Comparison of ENCODE assay signal across 9 mouse cellular contexts in the genomic region with DNA sequence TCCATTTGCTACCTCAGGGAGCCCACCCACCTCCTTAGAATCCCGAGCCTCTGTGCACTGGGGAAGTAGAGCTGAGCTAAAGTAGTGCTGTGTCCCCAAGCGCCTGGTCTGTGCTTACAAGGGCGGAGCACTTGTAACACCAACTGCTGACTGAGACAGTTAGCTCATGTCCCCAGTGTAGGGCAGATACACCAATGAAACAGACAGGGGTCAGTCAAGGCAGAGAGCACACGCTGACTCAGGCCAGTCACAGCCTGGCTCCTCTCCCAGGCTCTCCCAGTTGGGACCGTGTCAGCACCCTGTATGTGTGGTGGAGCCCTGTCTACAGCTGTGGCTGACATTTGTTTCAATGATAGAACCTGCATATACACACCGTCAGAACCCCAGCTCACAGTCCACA. TPM values are rescaled to one million over a fixed set of nuclear protein-coding genes. Genes with fewer than 3 reads are reported as not detected.
DNase-seq lines count a peak whose midpoint lies in the region; ATAC-seq and TF ChIP-seq lines count a peak whose summit lies in the region.
"Had no signal": no experiment of that assay in that cellular context is flagged by ENCODE, and none has a peak within 500 bp of the region (broad histone marks: within the 10 kb centered on the region; RNA-seq: fewer than 3 reads in every experiment).

No protein-coding gene starts in this region.

- H3K4me1 ChIP-seq in heart, embryonic 14.5 days (ENCODE audit: control insufficient read depth in 2 of 2, insufficient read depth in 2 of 2, low read length in 2 of 2), result peaks cover 52 to 76% of the 10 kb centered on the region in 2 experiments
- peaks cover 82% of the 10 kb centered on the region for H3K4me1 ChIP-seq in liver, embryonic 13.5 days (replicated peaks)
- no peaks in the 10 kb centered on the region for H3K4me1 ChIP-seq in forebrain, postnatal 0 days (ENCODE audit: insufficient read depth)

- H3K4me2 ChIP-seq in heart, embryonic 14.5 days (ENCODE audit: low read length), result no peak overlapping the region
- peak overlapping the region; percentile 55 for H3K4me2 ChIP-seq in liver, embryonic 13.5 days
- no peak overlapping the region for H3K4me2 ChIP-seq in forebrain, postnatal 0 days (ENCODE audit: low read depth)

- H3K27ac ChIP-seq in heart, embryonic 14.5 days (replicated peaks in 1 of 2; ENCODE audit: control insufficient read depth in 1 of 2, insufficient read depth in 1 of 2, low read depth in 2 of 2, low read length in 2 of 2), result peak overlapping the region; percentile 30 to 73
- H3K27ac ChIP-seq in liver, embryonic 13.5 days, result peak overlapping the region; percentile 97
- H3K27ac ChIP-seq in forebrain, postnatal 0 days (ENCODE audit: low read depth, low read length), result no peak overlapping the region

- H3K9me3 ChIP-seq in heart, embryonic 14.5 days (ENCODE audit: control insufficient read depth, low read length), result no peaks in the 10 kb centered on the region
- no peaks in the 10 kb centered on the region for H3K9me3 ChIP-seq in liver, embryonic 13.5 days (replicated peaks)
- H3K9me3 ChIP-seq in forebrain, postnatal 0 days (ENCODE audit: low read length), result no peaks in the 10 kb centered on the region

- no peak for TF ChIP-seq CTCF in forebrain, postnatal 0 days (IDR thresholded peaks at IDR 0.05; ENCODE audit: low read depth)

- no peaks in the 10 kb centered on the region for H3K27me3 ChIP-seq in heart, embryonic 14.5 days (ENCODE audit: control insufficient read depth, insufficient read depth, low read length)
- no peaks in the 10 kb centered on the region for H3K27me3 ChIP-seq in liver, embryonic 13.5 days
- H3K27me3 ChIP-seq in forebrain, postnatal 0 days (ENCODE audit: insufficient read depth, low read length), result no peaks in the 10 kb centered on the region

- peak; percentile 63 for DNase-seq in MEL-GATA-1-ER (ENCODE audit: extremely low read depth, low read depth)
- peak; percentile 42 for DNase-seq in brain, adult 2 months (ENCODE audit: low read depth, low spot score)
- DNase-seq in liver, embryonic 13.5 days, result no peak
- DNase-seq in testis, postnatal 14 days (ENCODE audit: low spot score), result no peak
- DNase-seq in ovary, postnatal 14 days (ENCODE audit: low spot score), result no peak
- DNase-seq in cerebellum, postnatal 36 days, result no peak
- DNase-seq in forebrain, postnatal 0 days, result no peak
- DNase-seq: thymus, postnatal 4 days had no signal

- H3K9ac ChIP-seq in heart, embryonic 14.5 days (ENCODE audit: low read length), result peak overlapping the region; percentile 14; the same call in 1 of the 2 replicates
- H3K9ac ChIP-seq in liver, embryonic 13.5 days, result peak overlapping the region; percentile 66
- no peak overlapping the region for H3K9ac ChIP-seq in forebrain, postnatal 0 days

- ATAC-seq in heart, embryonic 14.5 days (ENCODE audit: insufficient number of reproducible peaks, insufficient read depth, low FRiP score, low read depth), result peak; percentile 82
- peak; percentile 73 for ATAC-seq in liver, embryonic 13.5 days (ENCODE audit: low read depth)
- ATAC-seq in forebrain, postnatal 0 days, result no peak

- WGBS in heart, embryonic 14.5 days, result 18% methylated on average over 6 of the region's 6 CpGs
- WGBS in liver, embryonic 13.5 days (ENCODE audit: insufficient replicate concordance), result 27% methylated on average over 6 of the region's 6 CpGs
- 75% methylated on average over 6 of the region's 6 CpGs for WGBS in forebrain, postnatal 0 days

- no peaks in the 10 kb centered on the region for H3K36me3 ChIP-seq in heart, embryonic 14.5 days (ENCODE audit: control insufficient read depth, insufficient read depth, low read length)
- no peaks in the 10 kb centered on the region for H3K36me3 ChIP-seq in liver, embryonic 13.5 days
- H3K36me3 ChIP-seq in forebrain, postnatal 0 days (ENCODE audit: insufficient read depth), result no peaks in the 10 kb centered on the region

- H3K4me3 ChIP-seq in heart, embryonic 14.5 days (ENCODE audit: control insufficient read depth in 1 of 2, insufficient read depth in 1 of 2, low read depth in 1 of 2, low read length in 2 of 2), result no peak overlapping the region
- H3K4me3 ChIP-seq in liver, embryonic 13.5 days (replicated peaks), result no peak overlapping the region
- no peak overlapping the region for H3K4me3 ChIP-seq in forebrain, postnatal 0 days (ENCODE audit: low read depth, low read length)

RNA-seq across cellular contexts. Expression of a gene that starts 25.8 kb away (rescaled TPM):
- polyA plus RNA-seq in heart, embryonic 14.5 days (2014; fragmentation: Nextera tagmentation; extraction: Ambion mirVana), result 42.6 and 45.4 TPM in 2 replicates
- polyA plus RNA-seq in liver, embryonic 13.5 days (2015; fragmentation: Nextera tagmentation; extraction: Ambion mirVana), result 23.0 and 24.9 TPM in 2 replicates
- total RNA-seq in forebrain, postnatal 0 days (2014; rRNA removed), result 2.3 and 3.2 TPM in 2 replicates
- polyA plus RNA-seq in forebrain, postnatal 0 days (2015; fragmentation: Nextera tagmentation; extraction: Ambion mirVana), result 1.3 and 2.0 TPM in 2 replicates

Comparison
In these comparisons a context has a peak if more than half of its experiments do, and no peak if none do; other contexts are left out.
1. DNase-seq: peak in MEL-GATA-1-ER (single experiment) and brain, adult 2 months (single experiment); none in liver, embryonic 13.5 days (single experiment), testis, postnatal 14 days (single experiment), ovary, postnatal 14 days (single experiment), cerebellum, postnatal 36 days (0 of 2) and forebrain, postnatal 0 days (single experiment).